Mouse (Mus musculus) heart, postnatal 4 days (tissue): ENCODE results near the gene Prrc2c. TPM values are rescaled to one million over a fixed set of nuclear protein-coding genes. Genes with fewer than 3 reads are reported as not detected.
"Not testable (repeated sequence)": the region's sequence is repeated elsewhere in the genome, so short reads cannot be mapped to it uniquely, and the experiment has no call there.

Experiments
- DNase-seq: peaks from one replicate; pipeline ENCODE4 v3.0.0; 2021
- total RNA-seq, 2 experiments: library from RNA; stranded (reverse); gene quantifications; 2 replicates each; pipeline ENCODE4 v1.2.3; 2021

The Prrc2c gene
- total RNA-seq: 100 to 1,000 TPM; 137 to 144 TPM

- peak; percentile 99 for DNase-seq
Measured at GRCm38 (mm10) chr1:162740401-162740835, at the start of gene Prrc2c. TSS of gene Prrc2c (minus strand) at chr1:162740556.

- DNase-seq: no peak
Measured at GRCm38 (mm10) chr1:162785222-162785621, 44.9 kb upstream of the Prrc2c start.

GRCm38 (mm10) chr1:162783669-162784248 is 43.4 kb upstream of the Prrc2c start:
- no peak for DNase-seq

- not testable (repeated sequence) for DNase-seq
Measured at GRCm38 (mm10) chr1:162781035-162781434, 40.7 kb upstream of the Prrc2c start.

GRCm38 (mm10) chr1:162777943-162778538 is 37.7 kb upstream of the Prrc2c start:
- no peak for DNase-seq

- DNase-seq: no peak
Measured at GRCm38 (mm10) chr1:162773661-162774060, 33.3 kb upstream of the Prrc2c start.

GRCm38 (mm10) chr1:162771617-162772360 is 31.4 kb upstream of the Prrc2c start:
- no peak for DNase-seq

- DNase-seq: no peak
Measured at GRCm38 (mm10) chr1:162752009-162752408, 11.7 kb upstream of the Prrc2c start.

GRCm38 (mm10) chr1:162749607-162750006 is 9.3 kb upstream of the Prrc2c start:
- DNase-seq: no peak

- DNase-seq: no peak
Measured at GRCm38 (mm10) chr1:162748761-162749160, 8.4 kb upstream of the Prrc2c start.

GRCm38 (mm10) chr1:162739831-162740394 is 443 bp downstream of the Prrc2c start:
- no peak for DNase-seq

- peak; percentile 52 for DNase-seq
Measured at GRCm38 (mm10) chr1:162739406-162739805, 950 bp downstream of the Prrc2c start.

- DNase-seq: no peak
Measured at GRCm38 (mm10) chr1:162738472-162738871, 1.9 kb downstream of the Prrc2c start.

GRCm38 (mm10) chr1:162735084-162735483 is 5.3 kb downstream of the Prrc2c start:
- no peak for DNase-seq

- no peak for DNase-seq
Measured at GRCm38 (mm10) chr1:162734283-162734682, 6.1 kb downstream of the Prrc2c start.

- DNase-seq: no peak
Measured at GRCm38 (mm10) chr1:162732041-162732440, 8.3 kb downstream of the Prrc2c start.

GRCm38 (mm10) chr1:162729436-162729835 is 10.9 kb downstream of the Prrc2c start:
- no peak for DNase-seq

GRCm38 (mm10) chr1:162727981-162728380 is 12.4 kb downstream of the Prrc2c start:
- no peak for DNase-seq

- no peak for DNase-seq
Measured at GRCm38 (mm10) chr1:162723610-162724009, 16.7 kb downstream of the Prrc2c start.

- DNase-seq: no peak
Measured at GRCm38 (mm10) chr1:162720645-162721044, 19.7 kb downstream of the Prrc2c start.

- no peak for DNase-seq
Measured at GRCm38 (mm10) chr1:162700389-162701066, 39.8 kb downstream of the Prrc2c start.

- DNase-seq: no peak
Measured at GRCm38 (mm10) chr1:162697866-162698265, 42.5 kb downstream of the Prrc2c start.

- no peak for DNase-seq
Measured at GRCm38 (mm10) chr1:162693721-162694120, 46.6 kb downstream of the Prrc2c start.
